Mouse (Mus musculus) E14TG2a.4 (cell line): ENCODE measurements at regions not wholly inside any gene's neighbourhood (a gene's known extent, or its start where the extent isn't known, plus 50 kb on each side); places are given as distances from the start of the nearest gene placed in this dataset.

Source experiments
- CTCF ChIP-seq: conservative IDR thresholded peaks from 2 replicates; pipeline ENCODE4 v1.5.1; 2014; ENCODE audit warnings: low read length
- NANOG ChIP-seq: IDR thresholded peaks from 2 replicates; pipeline ENCODE4 v1.6.1; 2014; ENCODE audit warnings: borderline replicate concordance, low read length, mixed read lengths
- POU5F1 ChIP-seq: IDR thresholded peaks from 2 replicates; pipeline ENCODE4 v1.6.1; 2014; ENCODE audit warnings: low read length, borderline replicate concordance

GRCm38 (mm10) chr11:112153198-112153597, 628.8 kb upstream of the Sox9 start:
- TF ChIP-seq CTCF (no peak), POU5F1 (no peak), NANOG (no peak)
